Mouse (Mus musculus): ENCODE data around the gene Foxe1. TPM values are rescaled to one million over a fixed set of nuclear protein-coding genes. Genes with fewer than 3 reads are reported as not detected.

The Foxe1 gene
- not detected in 2 replicates for polyA plus RNA-seq (2015; fragmentation: Nextera tagmentation; extraction: Ambion mirVana)

GRCm38 (mm10) chr4:46343596-46344260, at the start of gene Foxe1:
Gene Foxe1, plus strand, starts transcription at chr4:46343609.
- H3K36me3 ChIP-seq = no peaks in the 10 kb centered on the region
- H3K9ac ChIP-seq = no peak within 1 kb of the TSS
- ATAC-seq (ENCODE audit: low read depth) (no peak), DNase-seq (no peak)
- H3K4me3 ChIP-seq (replicated peaks) = peak within 1 kb of the TSS; percentile 42
- H3K27ac ChIP-seq = no peak within 1 kb of the TSS
- H3K4me2 ChIP-seq = peak within 1 kb of the TSS; percentile 47
- WGBS (ENCODE audit: insufficient replicate concordance) = 4% methylated on average over 64 of the region's 70 CpGs
- peaks cover 12% of the 10 kb centered on the region for H3K4me1 ChIP-seq (replicated peaks)
- H3K9me3 ChIP-seq (replicated peaks) = no peaks in the 10 kb centered on the region
- H3K27me3 ChIP-seq = peaks cover 100% of the 10 kb centered on the region

DNA sequence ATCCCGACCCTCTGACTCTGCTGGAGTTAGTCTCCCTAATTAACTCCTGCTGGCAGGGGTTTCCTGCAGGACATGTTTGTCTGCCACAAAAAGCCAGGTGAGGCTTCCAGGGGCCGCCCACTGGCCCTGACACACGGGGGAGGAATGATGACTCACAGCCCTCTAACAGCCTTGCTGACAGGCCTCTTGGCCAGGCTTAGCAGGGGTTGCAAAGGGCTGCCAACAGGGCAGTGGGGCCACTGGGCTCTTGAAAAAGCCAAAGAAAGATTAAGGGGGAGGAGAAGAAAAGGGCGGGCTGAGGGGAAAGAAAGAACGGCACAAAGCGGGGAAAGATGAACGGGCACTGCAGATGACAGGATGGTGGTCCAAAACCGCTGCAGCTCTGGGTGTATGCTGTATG, 39.3 kb upstream of the Foxe1 start:
- no peaks in the 10 kb centered on the region for H3K36me3 ChIP-seq
- no peak for DNase-seq
- H3K4me2 ChIP-seq = peak overlapping the region; percentile 91
- ATAC-seq (ENCODE audit: low read depth) = no peak
- peaks cover 64% of the 10 kb centered on the region for H3K27me3 ChIP-seq
- no peak overlapping the region for H3K9ac ChIP-seq
- 10% methylated on average over 8 of the region's 8 CpGs for WGBS (ENCODE audit: insufficient replicate concordance)
- no peak overlapping the region for H3K27ac ChIP-seq
- H3K4me3 ChIP-seq (replicated peaks) = 0 out of 2 replicates have a peak overlapping the region, but pooled peaks have one; percentile 72
- H3K4me1 ChIP-seq (replicated peaks) = peaks cover 10% of the 10 kb centered on the region
- H3K9me3 ChIP-seq (replicated peaks) = no peaks in the 10 kb centered on the region

GRCm38 (mm10) chr4:46304757-46305384, 38.5 kb upstream of the Foxe1 start:
- Histone ChIP-seq H3K27me3 (peaks cover 64% of the 10 kb centered on the region), H3K36me3 (no peaks in the 10 kb centered on the region), H3K9me3 (replicated peaks) (no peaks in the 10 kb centered on the region), H3K9ac (peak overlapping the region; percentile 71), H3K4me1 (replicated peaks) (peaks cover 10% of the 10 kb centered on the region), H3K27ac (no peak overlapping the region), H3K4me3 (replicated peaks) (peak overlapping the region; percentile 72), H3K4me2 (peak overlapping the region; percentile 91)
- peak; percentile 75 for ATAC-seq (ENCODE audit: low read depth)
- WGBS (ENCODE audit: insufficient replicate concordance) = under 1% methylated on average over 73 of the region's 78 CpGs
- DNase-seq = peak; percentile 73

- ATAC-seq (ENCODE audit: low read depth) = no peak
- H3K4me3 ChIP-seq (replicated peaks) = peak overlapping the region; percentile 72
- peaks cover 10% of the 10 kb centered on the region for H3K4me1 ChIP-seq (replicated peaks)
- 25% methylated on average over 7 of the region's 7 CpGs for WGBS (ENCODE audit: insufficient replicate concordance)
- no peak overlapping the region for H3K27ac ChIP-seq
- peak overlapping the region; percentile 91 for H3K4me2 ChIP-seq
- DNase-seq = no peak
- peaks cover 63% of the 10 kb centered on the region for H3K27me3 ChIP-seq
- H3K9ac ChIP-seq = peak overlapping the region; percentile 71
- H3K36me3 ChIP-seq = no peaks in the 10 kb centered on the region
- H3K9me3 ChIP-seq (replicated peaks) = no peaks in the 10 kb centered on the region
Measured at GRCm38 (mm10) chr4:46305436-46305835, 38.0 kb upstream of the Foxe1 start.

DNA sequence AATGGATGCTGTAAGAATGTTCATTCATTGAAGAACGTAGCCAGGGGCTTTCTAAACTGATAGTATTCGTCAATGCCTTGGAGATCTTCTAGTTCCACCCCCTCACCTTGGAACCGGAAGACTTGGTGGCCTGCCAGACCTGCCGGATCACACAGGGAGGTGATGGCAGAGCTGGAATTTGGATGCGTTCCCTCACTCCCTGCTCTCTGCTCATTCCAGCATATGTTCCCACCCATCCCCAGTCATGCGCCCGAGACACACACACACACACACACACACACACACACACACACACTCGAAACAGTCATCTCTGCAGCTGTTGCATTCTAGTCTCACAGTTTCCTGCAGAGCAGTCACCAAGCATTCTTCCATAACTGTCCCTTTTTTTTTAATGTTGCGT, 36.1 kb upstream of the Foxe1 start:
- DNase-seq (no peak), ATAC-seq (ENCODE audit: low read depth) (no peak)
- Histone ChIP-seq H3K4me1 (replicated peaks) (peaks cover 10% of the 10 kb centered on the region), H3K4me2 (no peak overlapping the region), H3K9me3 (replicated peaks) (no peaks in the 10 kb centered on the region), H3K27ac (no peak overlapping the region), H3K9ac (no peak overlapping the region), H3K36me3 (no peaks in the 10 kb centered on the region), H3K27me3 (peaks cover 67% of the 10 kb centered on the region), H3K4me3 (replicated peaks) (no peak overlapping the region)
- 52% methylated on average over 9 of the region's 9 CpGs for WGBS (ENCODE audit: insufficient replicate concordance)

DNA sequence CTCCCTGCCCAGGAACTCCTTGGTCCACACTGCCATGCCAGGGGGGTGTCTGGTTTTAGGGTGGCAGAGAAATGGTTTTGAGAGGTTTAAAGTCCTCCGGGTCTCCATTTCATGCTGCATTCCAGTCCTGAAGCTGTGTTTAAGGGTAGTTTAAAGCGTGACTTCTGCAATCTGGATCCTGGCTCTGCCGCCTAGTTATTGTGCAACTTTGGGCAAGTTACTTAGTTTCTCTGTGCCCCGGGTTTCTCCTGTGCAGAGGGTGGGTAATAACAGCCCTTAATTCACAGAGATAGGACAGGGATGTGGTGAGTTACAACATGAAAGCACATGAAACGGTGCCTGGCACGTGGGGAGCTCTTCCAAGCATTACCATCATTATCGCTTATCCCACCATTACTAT, 35.5 kb upstream of the Foxe1 start:
- no peaks in the 10 kb centered on the region for H3K36me3 ChIP-seq
- peaks cover 10% of the 10 kb centered on the region for H3K4me1 ChIP-seq (replicated peaks)
- ATAC-seq (ENCODE audit: low read depth) (no peak), DNase-seq (no peak)
- H3K27ac ChIP-seq = no peak overlapping the region
- H3K9me3 ChIP-seq (replicated peaks) = no peaks in the 10 kb centered on the region
- H3K27me3 ChIP-seq = peaks cover 63% of the 10 kb centered on the region
- H3K9ac ChIP-seq = no peak overlapping the region
- no peak overlapping the region for H3K4me3 ChIP-seq (replicated peaks)
- no peak overlapping the region for H3K4me2 ChIP-seq
- WGBS (ENCODE audit: insufficient replicate concordance) = 57% methylated on average over 7 of the region's 7 CpGs

DNA sequence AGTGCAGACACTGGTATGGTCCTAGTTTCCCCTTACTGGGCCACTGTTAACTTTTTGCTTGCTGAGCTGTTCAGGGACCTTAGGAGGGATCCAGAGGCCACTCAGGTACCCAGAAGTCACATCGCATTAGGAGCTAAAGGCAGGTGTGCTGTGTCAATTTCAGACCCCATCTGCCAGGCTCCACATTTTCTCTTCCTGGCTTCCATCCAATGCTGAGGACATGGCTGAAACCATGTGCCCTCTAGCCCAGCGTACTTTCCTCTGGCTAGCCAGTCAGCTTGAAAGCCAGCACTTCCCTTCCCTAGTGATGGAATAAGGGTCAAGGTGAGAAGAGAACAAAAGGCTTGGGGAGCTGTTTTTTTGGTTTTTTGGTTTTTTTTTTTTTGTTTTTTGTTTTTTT, 31.8 kb upstream of the Foxe1 start:
- 53% methylated on average over 2 of the region's 2 CpGs for WGBS (ENCODE audit: insufficient replicate concordance)
- DNase-seq (no peak), ATAC-seq (ENCODE audit: low read depth) (no peak)
- H3K9ac ChIP-seq = no peak overlapping the region
- H3K4me1 ChIP-seq (replicated peaks) = no peaks in the 10 kb centered on the region
- no peak overlapping the region for H3K4me2 ChIP-seq
- no peaks in the 10 kb centered on the region for H3K36me3 ChIP-seq
- no peak overlapping the region for H3K4me3 ChIP-seq (replicated peaks)
- no peaks in the 10 kb centered on the region for H3K9me3 ChIP-seq (replicated peaks)
- H3K27ac ChIP-seq = no peak overlapping the region
- peaks cover 31% of the 10 kb centered on the region for H3K27me3 ChIP-seq

GRCm38 (mm10) chr4:46321730-46322389, 21.5 kb upstream of the Foxe1 start:
- H3K27ac ChIP-seq = no peak overlapping the region
- DNase-seq (no peak), ATAC-seq (ENCODE audit: low read depth) (no peak)
- H3K4me3 ChIP-seq (replicated peaks) = no peak overlapping the region
- WGBS (ENCODE audit: insufficient replicate concordance) = 71% methylated on average over 13 of the region's 13 CpGs
- H3K36me3 ChIP-seq = no peaks in the 10 kb centered on the region
- no peak overlapping the region for H3K9ac ChIP-seq
- no peaks in the 10 kb centered on the region for H3K4me1 ChIP-seq (replicated peaks)
- peaks cover 18% of the 10 kb centered on the region for H3K27me3 ChIP-seq
- peaks cover 4% of the 10 kb centered on the region; the same call in 1 of the 2 replicates for H3K9me3 ChIP-seq (replicated peaks)
- no peak overlapping the region for H3K4me2 ChIP-seq

- no peak overlapping the region for H3K4me3 ChIP-seq (replicated peaks)
- H3K27me3 ChIP-seq = peaks cover 18% of the 10 kb centered on the region
- no peaks in the 10 kb centered on the region for H3K4me1 ChIP-seq (replicated peaks)
- ATAC-seq (ENCODE audit: low read depth) (no peak), DNase-seq (no peak)
- WGBS (ENCODE audit: insufficient replicate concordance) = 35% methylated on average over 4 of the region's 4 CpGs
- H3K4me2 ChIP-seq = no peak overlapping the region
- no peak overlapping the region for H3K27ac ChIP-seq
- H3K9me3 ChIP-seq (replicated peaks) = peaks cover 3% of the 10 kb centered on the region; the same call in 1 of the 2 replicates
- no peaks in the 10 kb centered on the region for H3K36me3 ChIP-seq
- no peak overlapping the region for H3K9ac ChIP-seq
Measured at GRCm38 (mm10) chr4:46322715-46323114, 20.7 kb upstream of the Foxe1 start.

DNA sequence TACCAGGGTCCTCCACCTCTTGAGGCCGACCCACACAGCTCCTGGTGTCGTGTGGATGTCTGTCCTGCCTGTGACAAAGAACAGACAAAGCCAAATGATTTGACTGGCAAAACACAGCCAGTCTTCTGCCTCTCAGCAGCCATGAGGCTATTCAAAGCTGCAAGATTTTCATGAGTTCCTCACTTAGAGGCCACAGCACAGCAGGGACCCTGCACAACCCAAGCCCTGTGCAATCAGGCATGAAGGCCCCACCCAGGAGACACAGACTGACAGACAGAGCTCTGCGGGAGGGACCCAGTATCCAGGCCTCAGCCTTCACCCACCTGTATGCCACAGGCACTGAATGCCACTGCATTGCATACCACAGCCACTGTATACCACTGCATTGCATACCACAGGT, 14.5 kb upstream of the Foxe1 start:
- no peak overlapping the region for H3K9ac ChIP-seq
- no peak for DNase-seq
- no peak for ATAC-seq (ENCODE audit: low read depth)
- H3K9me3 ChIP-seq (replicated peaks) = no peaks in the 10 kb centered on the region
- no peaks in the 10 kb centered on the region for H3K36me3 ChIP-seq
- H3K4me3 ChIP-seq (replicated peaks) = no peak overlapping the region
- H3K4me1 ChIP-seq (replicated peaks) = no peaks in the 10 kb centered on the region
- peaks cover 13% of the 10 kb centered on the region; the same call in 1 of the 2 replicates for H3K27me3 ChIP-seq
- H3K4me2 ChIP-seq = no peak overlapping the region
- no peak overlapping the region for H3K27ac ChIP-seq
- 53% methylated on average over 3 of the region's 3 CpGs for WGBS (ENCODE audit: insufficient replicate concordance)

GRCm38 (mm10) chr4:46335846-46336245, 7.6 kb upstream of the Foxe1 start:
- Histone ChIP-seq H3K36me3 (no peaks in the 10 kb centered on the region), H3K4me2 (no peak overlapping the region), H3K9me3 (replicated peaks) (no peaks in the 10 kb centered on the region), H3K27me3 (peaks cover 66% of the 10 kb centered on the region), H3K4me3 (replicated peaks) (no peak overlapping the region), H3K9ac (no peak overlapping the region), H3K27ac (no peak overlapping the region), H3K4me1 (replicated peaks) (no peaks in the 10 kb centered on the region)
- ATAC-seq (ENCODE audit: low read depth) (no peak), DNase-seq (no peak)
- WGBS (ENCODE audit: insufficient replicate concordance) = 10% methylated on average over 1 of the region's 1 CpGs

All from liver, embryonic 13.5 days (tissue).